Mouse (Mus musculus) retina, adult 2 months (tissue): ENCODE results near the gene Fabp6.

Source experiments
- DNase-seq: peaks from one replicate; pipeline ENCODE4 v3.0.0-alpha.2; 2012; ENCODE audit warnings: low read depth, low spot score

Gene Fabp6

GRCm38 (mm10) chr11:43546678-43547077 is 54.7 kb downstream of the Fabp6 start:
- no peak for DNase-seq
